Mouse (Mus musculus) liver, embryonic 14.5 days (tissue): ENCODE results near the gene Susd5.

Experiments
- CTCF ChIP-seq: IDR thresholded peaks from 2 replicates; pipeline ENCODE4 v1.5.1; 2016; ENCODE audit warnings: antibody characterized with exemption, low read depth, control low read depth
- EP300 ChIP-seq: IDR thresholded peaks from 2 replicates; pipeline ENCODE4 v1.6.1; 2016; ENCODE audit warnings: antibody characterized with exemption, low read depth

- TF ChIP-seq EP300 = no peak
- no peak for TF ChIP-seq CTCF
Observed at GRCm38 (mm10) chr9:114011203-114011602, 45.7 kb upstream of the Susd5 start.
